Mouse (Mus musculus) embryo, embryonic 11 days (tissue): Measurements from ENCODE around the gene Tnnt3.

Source experiments
- DNase-seq: peaks from one replicate; pipeline ENCODE4 v3.0.0-alpha.2; 2015

Gene Tnnt3

DNA sequence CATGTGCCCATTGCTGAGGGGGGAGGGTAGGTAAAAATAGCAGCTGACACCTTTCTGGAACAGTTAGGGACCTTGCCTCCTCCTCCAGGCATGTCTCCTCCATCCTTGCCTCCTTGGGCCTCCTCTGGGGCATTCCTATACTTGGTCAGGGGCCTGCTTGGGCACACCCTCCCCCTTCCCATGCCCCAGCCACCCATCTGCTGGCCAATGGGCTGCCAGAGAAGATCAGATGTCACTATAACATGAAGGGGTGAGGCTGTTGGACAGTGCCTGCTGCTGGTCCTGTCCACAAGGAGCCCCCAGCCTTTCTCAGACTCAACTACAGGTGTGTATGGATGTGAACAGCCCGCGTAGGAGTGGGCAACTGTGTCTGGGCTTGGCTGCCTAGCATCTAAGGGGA lies at the start of gene Tnnt3:
Tnnt3 (plus strand) TSS at position 262 of the 400 bp plus-strand sequence.
- no peak for DNase-seq

DNA sequence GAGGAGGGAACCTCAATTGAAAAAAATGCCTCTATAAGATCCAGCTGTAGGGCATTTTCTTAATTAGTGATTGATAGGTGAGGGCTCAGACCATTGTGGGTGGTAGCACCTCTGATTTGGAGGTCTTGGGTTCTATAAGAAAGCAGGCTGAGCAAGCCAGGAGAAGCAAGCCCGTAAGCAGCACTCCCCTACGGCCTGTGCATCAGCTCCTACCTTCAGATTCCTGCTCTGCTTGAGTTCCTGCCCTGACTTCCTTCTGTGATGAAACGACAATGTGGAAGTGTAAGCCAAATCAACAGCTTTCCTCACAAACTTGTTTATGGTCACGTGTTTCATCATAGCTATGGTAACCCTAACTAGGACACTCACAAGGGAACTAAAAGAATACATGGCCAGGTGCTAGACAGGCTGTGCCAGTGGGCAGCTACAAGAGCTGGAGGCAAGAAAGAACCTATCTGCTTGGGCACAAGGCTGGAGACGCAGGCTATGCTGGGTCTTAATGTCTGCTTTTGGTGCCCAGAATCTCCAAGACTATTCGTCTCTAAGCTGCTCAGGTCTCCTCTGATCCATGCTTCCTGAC lies 49.5 kb upstream of the Tnnt3 start:
- no peak for DNase-seq

DNA sequence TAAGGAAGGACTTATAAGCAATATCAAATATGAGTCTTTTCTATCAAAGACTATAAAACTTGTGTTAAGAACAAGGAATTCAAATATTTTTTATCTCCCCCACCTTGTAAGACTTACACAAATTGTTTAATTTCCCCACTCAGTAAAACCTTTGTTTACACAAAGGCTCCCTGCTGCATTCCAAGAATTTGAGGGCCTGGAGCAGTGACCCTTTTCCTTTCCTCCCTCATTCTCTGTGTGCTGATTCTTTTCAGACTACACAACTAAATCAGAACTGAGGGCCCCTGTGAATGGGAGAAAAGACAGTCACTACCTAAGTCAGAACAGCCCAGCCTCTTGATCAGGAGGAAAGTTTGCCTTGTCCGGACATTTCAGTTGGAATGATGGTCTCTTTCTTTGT lies 43.9 kb upstream of the Tnnt3 start:
- DNase-seq, result no peak

DNA sequence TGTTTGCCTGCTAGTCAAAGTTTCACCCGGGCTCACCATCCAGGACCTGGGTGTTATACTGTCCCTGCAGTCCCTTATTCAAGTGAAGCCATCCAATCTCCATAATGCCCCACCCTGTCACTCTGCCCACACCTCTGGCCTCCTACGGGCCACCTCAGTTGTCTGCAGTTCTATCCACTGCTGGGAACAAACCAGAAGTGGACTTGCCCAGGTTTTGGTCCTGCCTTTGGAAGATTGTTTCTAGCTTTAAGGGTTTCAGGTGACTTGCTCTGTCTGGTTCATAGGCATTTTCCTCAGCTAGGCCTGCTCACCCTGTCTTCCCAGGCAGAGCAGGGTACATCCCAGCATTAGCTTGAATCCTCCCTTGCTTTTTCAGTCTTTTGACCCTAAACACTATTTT lies 43.4 kb upstream of the Tnnt3 start:
- no peak for DNase-seq

DNA sequence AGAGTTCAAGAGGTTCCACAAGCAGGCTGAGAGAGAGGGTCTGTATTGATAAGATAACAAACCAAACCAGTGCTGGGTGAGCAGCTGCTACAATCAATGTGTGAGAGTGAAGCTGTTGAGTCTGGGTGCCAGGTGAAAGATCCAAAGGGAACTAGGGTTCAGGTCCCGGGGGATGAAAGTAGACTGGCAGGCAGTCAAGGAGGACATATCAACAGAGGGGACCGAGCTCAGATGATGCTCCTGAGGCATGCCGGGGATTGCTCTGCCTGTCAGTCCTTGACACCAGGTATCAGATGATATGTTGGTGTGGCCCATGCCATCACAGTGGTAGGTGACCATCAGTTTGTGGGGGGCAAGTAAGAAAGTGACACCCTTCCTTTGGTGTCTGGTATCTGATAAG lies 41.8 kb upstream of the Tnnt3 start:
- no peak for DNase-seq

DNA sequence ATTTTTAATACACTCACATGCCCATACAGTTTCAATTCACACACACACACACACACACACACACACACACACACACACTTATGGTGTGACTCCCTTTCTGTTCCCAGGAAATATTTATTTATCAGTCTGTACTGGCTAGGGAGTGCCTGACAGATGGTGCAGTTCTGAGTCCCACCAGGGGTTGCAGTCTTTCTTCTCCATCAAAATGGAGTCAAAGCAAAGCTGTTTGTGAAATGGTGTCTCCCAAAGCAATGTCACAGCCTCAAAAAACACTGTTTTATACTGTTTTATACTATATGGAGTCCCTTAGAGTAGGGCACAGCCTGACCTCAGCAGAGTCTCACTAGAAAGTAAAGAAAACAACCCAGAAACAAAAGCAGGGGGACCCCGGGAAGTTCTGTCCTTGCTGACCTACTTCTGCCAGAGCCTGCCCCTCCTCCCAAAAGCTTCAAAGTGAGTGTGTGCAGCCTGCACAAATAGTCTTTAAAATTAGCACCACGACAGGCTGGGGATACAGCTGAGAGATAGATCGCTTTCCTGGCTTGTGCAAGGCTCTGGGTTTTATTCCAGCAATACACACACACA lies 41.3 kb upstream of the Tnnt3 start:
- peak; percentile 61 for DNase-seq

DNA sequence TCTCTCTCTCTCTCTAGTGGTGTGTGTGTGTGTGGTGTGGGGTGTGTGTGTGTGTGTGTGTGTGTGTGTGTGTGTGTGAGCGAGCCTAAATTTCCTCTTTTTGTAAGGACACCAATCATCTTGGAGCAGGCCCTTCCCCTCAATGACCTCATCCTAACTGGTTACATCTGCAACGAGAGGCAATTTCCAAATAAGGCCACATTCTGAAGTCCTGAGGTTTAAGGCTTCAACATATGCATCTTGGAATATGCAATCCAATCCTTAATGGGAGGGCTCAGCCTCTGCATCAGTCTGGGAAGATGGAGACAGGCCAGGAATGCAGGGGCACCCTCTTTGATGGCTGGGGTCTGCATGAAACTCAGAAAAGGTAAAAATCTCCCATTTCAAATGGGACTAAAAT lies 40.6 kb upstream of the Tnnt3 start:
- peak; percentile 79 for DNase-seq

DNA sequence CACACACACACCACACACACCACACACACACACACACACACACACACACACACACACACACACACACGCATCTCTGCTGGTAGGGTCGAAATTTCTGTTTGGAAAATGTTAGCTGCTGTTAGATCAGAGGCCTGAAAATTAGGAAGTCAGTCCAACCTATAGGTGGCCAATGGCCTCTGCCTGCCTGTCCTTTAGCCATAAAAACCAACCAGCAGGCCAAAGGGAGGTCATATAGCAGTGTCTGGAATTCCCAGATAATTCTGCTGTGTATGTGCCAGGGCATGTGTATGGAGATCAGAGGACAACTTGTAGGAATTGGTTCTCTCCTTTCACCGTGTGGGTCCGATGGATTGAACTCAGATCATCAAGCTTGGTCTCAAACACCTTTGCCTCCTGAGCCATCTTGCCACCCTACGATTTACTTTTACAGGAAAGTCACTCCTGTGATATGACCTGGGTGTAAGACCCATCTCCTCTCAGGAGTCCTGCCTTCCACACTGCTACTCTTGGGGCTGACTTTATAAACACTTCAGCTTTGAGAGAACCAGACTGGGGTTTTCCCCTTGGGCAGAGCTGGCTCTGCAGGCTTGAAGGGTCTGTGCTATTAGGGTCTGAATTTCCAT lies 39.8 kb upstream of the Tnnt3 start:
- no peak for DNase-seq

DNA sequence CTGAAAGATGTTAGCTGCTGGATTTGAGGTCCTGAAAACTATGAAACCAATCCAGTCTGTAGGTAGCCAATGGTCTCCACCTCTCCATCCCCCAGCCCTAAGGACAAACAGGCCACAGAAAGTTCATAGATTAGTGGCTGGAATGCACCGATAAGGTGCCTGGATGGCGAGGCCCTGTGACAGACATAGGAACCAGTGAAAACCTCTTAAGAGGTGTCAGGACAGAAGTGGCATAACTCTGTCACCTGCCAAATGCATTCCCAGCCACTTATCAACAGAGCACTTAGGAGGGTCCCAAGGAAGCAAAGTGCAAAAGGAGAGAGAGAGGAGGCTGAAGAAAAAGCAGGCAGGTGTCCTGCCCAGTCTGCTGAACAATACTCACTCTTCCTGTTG lies 39.3 kb upstream of the Tnnt3 start:
- no peak for DNase-seq

DNA sequence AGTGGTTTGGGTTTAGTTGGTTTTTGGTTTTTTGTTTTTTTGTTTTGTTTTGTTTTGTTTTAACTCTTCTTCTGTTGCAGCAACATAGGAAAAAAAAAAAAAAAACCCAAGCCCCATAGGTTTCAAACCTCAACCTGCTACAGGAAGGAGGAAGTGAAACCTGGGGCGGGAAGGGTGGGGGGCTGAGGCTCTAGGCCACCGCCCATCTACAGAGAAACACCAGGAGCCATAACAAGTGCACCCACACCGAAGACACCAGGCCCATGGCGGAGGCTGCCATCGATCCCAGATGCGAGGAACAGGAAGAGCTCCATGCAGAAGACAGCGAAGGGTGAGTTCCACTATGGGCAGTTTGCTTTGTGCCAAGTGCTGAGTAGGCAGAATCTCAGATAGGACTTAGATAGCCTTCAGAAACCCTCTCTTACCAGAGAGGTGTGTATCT lies 38.0 kb upstream of the Tnnt3 start, which contains the start of gene Lsp1:
Lsp1 (plus strand) TSS at position 174 of the 442 bp plus-strand sequence.
- no peak for DNase-seq

DNA sequence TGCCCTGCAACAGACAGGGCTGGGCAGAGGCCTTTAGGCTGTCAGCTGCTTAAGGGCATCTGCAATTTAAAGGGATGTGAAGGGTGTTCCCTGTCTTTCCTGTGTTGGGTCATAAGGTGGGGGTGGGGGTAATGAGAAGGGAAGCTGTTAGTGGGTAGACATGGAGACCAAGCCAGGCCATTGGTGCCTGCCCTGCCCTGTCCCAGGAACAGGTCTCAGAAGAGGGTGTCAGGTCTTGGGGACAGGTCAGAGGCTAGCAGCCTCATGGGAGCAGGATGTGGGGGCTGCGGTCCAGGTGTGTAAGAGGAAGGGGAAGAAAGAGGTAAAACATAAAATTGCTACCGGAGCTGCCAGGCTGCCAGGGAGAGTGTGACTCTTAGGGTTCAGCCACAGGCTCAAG lies 37.2 kb upstream of the Tnnt3 start:
- DNase-seq, result no peak

DNA sequence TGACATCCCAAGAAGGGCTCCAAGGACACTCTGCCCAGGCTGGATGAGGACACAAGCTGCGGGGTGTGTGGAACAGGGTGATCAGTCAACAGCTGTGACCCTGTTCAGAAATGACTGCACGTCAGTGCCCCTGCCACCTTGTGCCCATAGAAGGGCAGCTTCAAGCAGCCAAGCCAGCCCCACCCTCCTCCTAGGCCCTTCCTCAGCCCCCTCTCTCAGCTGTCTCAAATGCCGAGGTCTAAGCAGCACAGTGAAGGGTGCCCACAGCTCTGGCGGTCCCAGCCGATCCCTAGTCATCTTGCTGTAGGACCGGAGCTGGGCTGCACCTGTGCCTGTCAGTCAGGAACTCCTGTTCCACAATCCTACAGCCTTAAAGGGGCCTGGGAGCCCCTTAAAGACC lies 36.4 kb upstream of the Tnnt3 start:
- DNase-seq, result no peak

DNA sequence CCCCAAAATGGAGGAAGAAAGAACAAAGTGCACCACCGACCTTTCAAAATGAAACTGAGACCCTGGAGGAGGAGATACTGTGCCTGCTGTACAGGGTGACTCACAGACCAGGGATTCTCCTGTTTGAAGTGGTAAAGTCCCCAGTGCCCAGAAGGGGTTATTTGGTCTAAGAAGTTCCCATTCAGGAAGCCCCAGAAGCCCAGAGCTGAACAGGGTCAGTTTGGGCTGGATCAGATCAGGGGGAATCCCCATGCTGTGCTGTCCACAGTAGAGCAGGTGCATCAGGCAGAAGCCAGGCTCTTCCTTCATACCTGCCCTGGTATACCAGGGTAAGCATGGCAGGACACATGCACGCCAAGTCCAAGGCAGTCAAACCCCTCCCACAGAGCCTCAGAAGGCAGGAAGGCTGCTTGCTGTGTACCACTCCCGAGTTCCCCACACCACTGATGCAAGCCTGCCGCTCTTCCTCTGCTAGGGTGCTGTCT lies 36.0 kb upstream of the Tnnt3 start:
- DNase-seq, result no peak

DNA sequence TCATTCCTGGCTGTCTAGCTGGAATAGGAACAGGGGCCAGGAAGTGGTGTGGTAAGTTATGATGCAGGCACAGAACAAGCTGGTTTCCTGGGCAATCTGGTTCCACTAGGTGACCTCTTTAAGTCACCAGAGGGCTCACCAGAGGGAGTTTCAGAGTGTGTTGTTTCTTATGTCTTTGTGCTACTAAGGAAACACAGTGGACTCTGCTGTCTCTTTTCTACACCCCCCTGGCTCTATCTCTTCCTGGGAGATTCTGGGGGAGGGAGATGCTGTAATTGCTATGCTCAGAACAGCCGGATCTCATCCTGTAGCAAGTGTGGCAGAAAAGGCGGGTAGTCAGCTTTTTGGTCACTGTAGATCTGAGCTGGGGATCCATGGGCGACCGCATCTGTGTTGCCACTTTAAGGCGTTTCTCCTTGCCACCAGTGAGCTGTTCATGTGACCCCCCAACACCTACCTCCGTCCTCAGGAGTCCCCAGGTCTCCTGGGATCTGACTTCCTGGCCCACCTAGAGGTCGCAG lies 28.4 kb upstream of the Tnnt3 start:
- DNase-seq, result no peak

DNA sequence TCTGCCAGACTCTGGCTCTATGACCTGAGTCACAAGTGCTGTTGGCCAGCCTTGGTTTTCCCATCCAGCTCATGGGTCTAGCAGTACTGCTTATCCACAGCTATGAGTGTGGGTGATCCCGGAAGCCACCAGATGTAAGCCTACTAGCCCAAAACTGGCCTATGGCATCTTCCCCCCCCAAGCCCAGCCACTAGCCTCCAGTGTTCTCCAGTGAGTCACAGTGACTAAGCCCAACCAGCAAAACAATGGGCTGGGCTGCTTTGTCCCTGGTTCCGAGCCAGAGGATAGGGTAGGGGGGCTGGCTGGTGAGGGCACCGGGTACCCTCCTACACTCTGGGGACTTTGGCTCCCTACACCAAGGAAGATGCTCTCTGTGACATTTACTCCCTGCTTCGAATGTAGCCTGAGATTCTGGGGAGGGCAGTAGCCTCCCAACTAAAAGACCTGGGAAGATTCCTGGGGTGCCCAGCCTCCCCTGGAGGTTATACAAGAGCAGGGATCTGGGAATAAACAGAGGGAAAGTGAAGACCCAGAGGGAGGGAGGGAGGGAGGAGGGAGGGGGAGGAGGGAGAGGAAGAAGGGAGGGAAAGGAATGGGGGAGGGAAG lies 27.7 kb upstream of the Tnnt3 start:
- peak; percentile 80 for DNase-seq

DNA sequence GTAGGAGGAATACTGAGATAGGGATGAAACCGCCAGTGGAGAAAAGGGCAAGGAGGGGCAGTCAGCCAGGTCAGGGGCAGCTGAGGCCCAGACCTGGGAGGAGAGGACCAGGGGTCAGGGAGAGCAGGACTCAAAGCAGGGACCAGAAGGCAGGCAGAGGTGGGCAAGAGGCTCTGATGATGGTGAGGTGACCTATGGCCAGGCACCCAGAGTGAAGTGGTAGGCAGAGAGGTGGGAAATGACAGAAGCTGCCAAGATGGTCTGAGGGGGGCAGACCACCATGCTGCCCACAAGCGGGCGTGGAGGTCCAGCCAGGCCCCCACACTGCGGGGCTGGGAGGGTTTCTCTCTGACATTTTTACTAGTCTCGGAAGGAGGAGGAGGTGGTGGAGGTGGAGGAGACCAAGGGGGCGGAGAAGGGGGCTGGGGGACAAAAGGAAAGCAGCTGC lies 27.2 kb upstream of the Tnnt3 start:
- peak; percentile 46 for DNase-seq

DNA sequence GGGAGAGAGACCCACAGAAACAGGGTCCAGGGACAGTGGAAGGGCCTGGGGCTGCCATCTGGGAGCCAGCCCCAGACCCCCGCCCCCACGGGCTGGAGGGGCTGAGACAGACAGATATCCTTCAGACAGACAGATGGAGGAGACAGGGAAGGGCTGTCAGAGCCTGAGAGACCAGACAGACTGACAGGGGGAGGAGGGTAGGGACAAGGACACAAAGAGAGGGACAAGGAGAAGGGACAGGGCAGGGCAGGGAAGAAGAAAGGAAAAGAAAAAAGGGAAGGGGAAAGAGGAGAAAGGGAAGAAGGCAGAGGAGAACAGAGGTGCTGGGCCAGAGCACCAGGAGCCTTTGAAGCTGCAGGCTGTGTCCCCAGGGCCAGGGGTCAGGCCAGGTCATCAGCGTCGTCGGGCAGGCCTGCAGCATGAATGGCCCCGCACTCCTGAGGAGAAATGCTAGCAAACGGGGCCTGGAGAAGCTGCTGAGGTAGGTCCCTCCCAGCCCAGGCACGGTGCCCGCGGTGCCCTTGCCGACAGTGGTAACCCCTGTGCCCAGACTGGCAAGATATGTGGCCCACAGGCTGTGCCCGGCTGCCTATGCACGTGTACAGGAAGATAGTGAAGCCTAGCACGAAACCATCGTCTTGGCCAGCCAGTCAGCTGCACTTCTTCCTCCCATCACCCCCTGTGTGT lies 26.6 kb upstream of the Tnnt3 start:
- DNase-seq, result peak; percentile 48

DNA sequence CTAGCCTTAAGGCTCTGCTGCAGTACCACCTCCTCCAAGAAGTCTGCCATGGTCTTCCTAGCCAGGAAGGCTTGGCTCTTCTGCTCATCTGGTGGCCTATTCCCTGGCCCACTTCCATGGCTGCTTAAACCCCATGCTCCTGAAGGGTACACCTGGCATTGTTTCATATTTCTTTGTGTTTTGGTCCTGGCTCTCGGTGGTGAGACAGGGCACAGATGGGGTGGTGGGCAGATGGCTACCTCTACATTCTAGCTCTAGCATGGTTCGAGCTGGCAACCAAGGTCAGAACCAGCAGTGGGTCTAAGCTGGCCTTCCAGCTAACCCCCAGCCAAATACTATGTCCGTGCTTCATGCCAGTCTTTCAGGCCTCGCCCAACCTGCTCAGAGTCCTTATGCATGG lies 25.7 kb upstream of the Tnnt3 start:
- no peak for DNase-seq

DNA sequence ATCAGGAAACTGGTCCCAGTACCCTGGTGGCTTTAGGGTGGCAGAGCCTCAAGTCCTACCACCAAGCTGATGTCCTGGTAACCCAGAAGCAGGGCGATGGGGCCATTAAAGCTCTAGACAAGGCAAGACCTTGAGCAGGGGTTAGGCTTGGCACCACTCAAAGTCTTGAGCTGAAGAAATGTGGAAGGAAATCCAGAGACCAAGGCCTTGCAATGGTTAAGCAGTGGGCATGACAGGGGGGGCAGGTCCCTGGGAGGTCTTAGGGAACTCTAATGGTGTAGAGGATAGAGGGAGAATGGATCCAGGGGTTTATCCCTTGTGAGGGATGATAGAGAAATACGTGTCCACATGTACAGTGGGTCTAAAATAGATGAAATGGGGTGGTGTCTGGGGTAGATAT lies 25.2 kb upstream of the Tnnt3 start:
- no peak for DNase-seq

DNA sequence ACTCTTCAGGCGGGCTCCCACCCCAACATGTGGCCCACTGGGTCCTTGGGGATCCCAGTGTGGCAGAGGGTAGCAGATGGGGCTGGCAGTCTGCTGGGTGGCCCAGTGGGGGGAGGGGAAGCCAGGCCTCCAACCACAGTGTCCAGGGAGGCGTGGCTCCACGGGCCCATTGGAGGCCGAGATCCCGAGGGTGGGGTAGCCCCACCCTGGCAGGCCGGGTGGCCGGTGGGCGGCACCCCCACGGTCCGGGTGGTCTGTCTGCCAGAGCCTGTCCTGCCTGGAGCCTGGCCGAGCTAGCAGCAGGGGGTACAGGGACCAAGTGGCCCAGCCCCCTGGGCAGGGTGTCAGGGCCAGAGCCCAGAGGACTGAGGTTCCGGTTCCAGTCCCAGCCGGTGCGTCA lies 23.8 kb upstream of the Tnnt3 start:
- no peak for DNase-seq

DNA sequence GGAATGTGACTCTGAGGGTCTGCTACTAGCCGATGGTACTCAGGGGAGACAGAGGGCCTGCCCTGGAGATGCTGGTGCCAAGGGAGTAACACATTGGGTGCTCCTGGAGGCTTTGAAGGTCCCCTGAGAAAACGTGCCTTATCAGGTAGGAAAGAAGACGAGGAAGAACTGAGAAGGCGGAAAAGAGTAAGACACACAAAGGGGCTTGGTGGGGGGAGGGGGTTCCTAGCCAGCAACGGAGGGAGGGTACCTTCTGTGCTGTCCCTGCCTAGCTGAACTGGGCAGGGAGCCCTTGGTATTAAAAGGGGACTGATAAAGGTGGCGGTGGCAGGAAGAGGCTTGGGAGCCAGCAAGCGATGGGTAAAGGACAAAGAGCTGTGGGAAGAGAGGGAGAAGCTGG lies 23.0 kb upstream of the Tnnt3 start:
- DNase-seq, result no peak

DNA sequence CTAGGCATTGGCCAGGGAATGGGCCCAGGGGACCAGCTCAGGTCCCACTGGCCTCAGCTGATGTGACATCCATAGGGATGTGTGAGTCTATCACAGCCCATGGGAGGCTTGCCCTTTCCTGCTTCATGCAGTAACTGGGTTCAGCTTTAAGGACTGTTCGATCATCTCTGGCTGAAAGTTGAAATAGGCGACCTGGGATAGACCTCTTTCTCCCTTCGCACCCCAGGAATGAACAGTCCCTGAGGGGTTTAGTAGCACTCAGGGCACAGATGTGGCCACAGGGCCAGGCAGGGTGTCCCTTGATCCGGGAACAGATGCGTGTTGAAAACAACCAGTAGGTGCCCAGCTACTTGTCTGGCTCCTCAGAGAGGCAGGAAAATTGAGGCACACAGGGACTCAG lies 22.4 kb upstream of the Tnnt3 start:
- no peak for DNase-seq

DNA sequence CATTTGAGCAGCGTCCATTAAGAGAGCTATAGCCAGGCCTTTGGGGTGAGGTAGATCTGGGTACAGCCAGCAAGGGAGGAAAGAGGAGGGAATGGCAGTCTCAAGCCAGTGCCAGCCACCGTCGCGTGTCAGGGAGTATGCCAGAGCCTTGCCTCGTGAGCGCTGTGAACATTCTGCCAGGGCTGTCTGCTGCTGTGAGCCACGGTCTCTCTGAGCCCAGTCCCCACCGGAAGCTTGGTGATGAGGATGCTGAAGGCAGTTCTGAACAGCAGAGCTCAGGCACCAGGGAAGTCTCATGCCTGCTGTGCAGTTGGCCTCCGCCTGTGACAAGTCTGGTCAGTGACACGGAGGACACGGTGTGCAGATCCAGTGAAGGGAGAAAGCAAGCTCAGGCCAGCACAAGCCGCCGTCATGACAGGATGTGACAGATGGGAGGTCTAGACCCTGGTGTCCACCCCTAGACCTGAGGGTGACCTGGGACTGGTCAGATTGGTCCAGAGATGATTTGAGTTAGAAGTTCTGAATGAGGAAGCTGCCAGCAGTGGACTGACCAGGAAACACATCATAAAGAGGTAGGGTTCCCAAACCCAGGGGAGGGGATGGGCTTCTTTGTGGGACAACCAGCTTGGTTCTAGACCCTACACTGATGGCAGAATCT lies 21.7 kb upstream of the Tnnt3 start:
- no peak for DNase-seq
